Mouse (Mus musculus): ENCODE results near the gene Baz2b. TPM values are rescaled to one million over a fixed set of nuclear protein-coding genes. Genes with fewer than 3 reads are reported as not detected.

The Baz2b gene
- 47.0 and 52.8 TPM in 2 replicates for polyA plus RNA-seq (2015; fragmentation: Nextera tagmentation; extraction: Ambion mirVana)

GRCm38 (mm10) chr2:60209703-60210651 is at the start of gene Baz2b, which contains the start of gene March7:
Gene Baz2b, minus strand, starts transcription at chr2:60209839.
Gene March7, plus strand, starts transcription at chr2:60209887.
- Histone ChIP-seq H3K27ac (peak within 1 kb of the TSS; percentile 94), H3K9ac (peak within 1 kb of the TSS; percentile 89), H3K9me3 (no peaks in the 10 kb centered on the region), H3K36me3 (peaks cover 11% of the 10 kb centered on the region), H3K4me3 (peak within 1 kb of the TSS; percentile 84), H3K27me3 (no peaks in the 10 kb centered on the region), H3K4me1 (peaks cover 21% of the 10 kb centered on the region), H3K4me2 (peak within 1 kb of the TSS; percentile 51)
- WGBS = under 1% methylated on average over 80 of the region's 109 CpGs
- peak; percentile 85 for ATAC-seq (ENCODE audit: insufficient number of reproducible peaks, low FRiP score, low TSS enrichment, low read depth)

GRCm38 (mm10) chr2:60259186-60259585 is 49.5 kb upstream of the Baz2b start:
- no peak overlapping the region for H3K9ac ChIP-seq
- no peaks in the 10 kb centered on the region for H3K4me1 ChIP-seq
- no peaks in the 10 kb centered on the region for H3K27me3 ChIP-seq
- no peaks in the 10 kb centered on the region for H3K9me3 ChIP-seq
- no peak overlapping the region for H3K4me2 ChIP-seq
- no peak overlapping the region for H3K4me3 ChIP-seq
- H3K36me3 ChIP-seq = peaks cover 3% of the 10 kb centered on the region; the same call in 1 of the 2 replicates
- 94% methylated on average over 5 of the region's 5 CpGs for WGBS
- ATAC-seq (ENCODE audit: insufficient number of reproducible peaks, low FRiP score, low TSS enrichment, low read depth) = no peak
- no peak overlapping the region for H3K27ac ChIP-seq

- 79% methylated on average over 2 of the region's 2 CpGs for WGBS
- no peak overlapping the region for H3K4me3 ChIP-seq
- H3K4me2 ChIP-seq = no peak overlapping the region
- ATAC-seq (ENCODE audit: insufficient number of reproducible peaks, low FRiP score, low TSS enrichment, low read depth) = no peak
- no peak overlapping the region for H3K9ac ChIP-seq
- H3K27ac ChIP-seq = no peak overlapping the region
- H3K4me1 ChIP-seq = no peaks in the 10 kb centered on the region
- H3K27me3 ChIP-seq = no peaks in the 10 kb centered on the region
- H3K9me3 ChIP-seq = no peaks in the 10 kb centered on the region
- H3K36me3 ChIP-seq = peaks cover 10% of the 10 kb centered on the region; the same call in 1 of the 2 replicates
These were observed 47.1 kb upstream of the Baz2b start for GRCm38 (mm10) chr2:60256751-60257150.

- H3K36me3 ChIP-seq = peaks cover 28% of the 10 kb centered on the region
- no peak overlapping the region for H3K4me3 ChIP-seq
- H3K27me3 ChIP-seq = no peaks in the 10 kb centered on the region
- no peak for ATAC-seq (ENCODE audit: insufficient number of reproducible peaks, low FRiP score, low TSS enrichment, low read depth)
- H3K9ac ChIP-seq = no peak overlapping the region
- no peaks in the 10 kb centered on the region for H3K4me1 ChIP-seq
- H3K4me2 ChIP-seq = no peak overlapping the region
- H3K27ac ChIP-seq = no peak overlapping the region
- H3K9me3 ChIP-seq = no peaks in the 10 kb centered on the region
These were observed 43.9 kb upstream of the Baz2b start for GRCm38 (mm10) chr2:60253506-60253905.

GRCm38 (mm10) chr2:60252782-60253181 is 43.1 kb upstream of the Baz2b start:
- peaks cover 28% of the 10 kb centered on the region for H3K36me3 ChIP-seq
- no peaks in the 10 kb centered on the region for H3K27me3 ChIP-seq
- 90% methylated on average over 4 of the region's 4 CpGs for WGBS
- H3K27ac ChIP-seq = no peak overlapping the region
- no peak overlapping the region for H3K4me3 ChIP-seq
- H3K9me3 ChIP-seq = no peaks in the 10 kb centered on the region
- H3K4me1 ChIP-seq = no peaks in the 10 kb centered on the region
- H3K9ac ChIP-seq = no peak overlapping the region
- H3K4me2 ChIP-seq = no peak overlapping the region
- no peak for ATAC-seq (ENCODE audit: insufficient number of reproducible peaks, low FRiP score, low TSS enrichment, low read depth)

DNA sequence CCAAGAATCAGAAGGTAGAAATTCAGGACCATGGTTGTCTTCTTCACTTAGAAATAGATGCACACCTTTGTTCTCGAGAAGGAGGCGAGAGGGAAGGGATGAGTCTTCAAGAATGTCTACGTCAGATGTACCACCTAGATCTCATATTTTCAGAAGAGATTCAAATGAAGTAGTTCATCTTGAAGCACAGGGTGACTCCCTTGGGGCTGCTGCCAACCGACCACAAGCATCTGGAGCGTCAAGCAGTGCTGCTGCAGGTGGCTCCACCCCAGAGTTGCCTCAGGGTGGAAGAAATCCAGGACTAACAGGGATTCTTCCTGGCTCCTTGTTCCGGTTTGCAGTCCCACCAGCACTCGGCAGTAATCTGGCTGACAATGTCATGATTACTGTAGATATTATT is 24.9 kb upstream of the Baz2b start:
- Histone ChIP-seq H3K27ac (no peak overlapping the region), H3K9ac (no peak overlapping the region), H3K36me3 (peaks cover 52% of the 10 kb centered on the region), H3K9me3 (no peaks in the 10 kb centered on the region), H3K4me1 (no peaks in the 10 kb centered on the region), H3K27me3 (no peaks in the 10 kb centered on the region), H3K4me2 (no peak overlapping the region), H3K4me3 (no peak overlapping the region)
- 72% methylated on average over 7 of the region's 7 CpGs for WGBS
- ATAC-seq (ENCODE audit: insufficient number of reproducible peaks, low FRiP score, low TSS enrichment, low read depth) = no peak

- no peak for ATAC-seq (ENCODE audit: insufficient number of reproducible peaks, low FRiP score, low TSS enrichment, low read depth)
- peaks cover 47% of the 10 kb centered on the region for H3K36me3 ChIP-seq
These were observed 23.5 kb upstream of the Baz2b start for GRCm38 (mm10) chr2:60233147-60233546.

DNA sequence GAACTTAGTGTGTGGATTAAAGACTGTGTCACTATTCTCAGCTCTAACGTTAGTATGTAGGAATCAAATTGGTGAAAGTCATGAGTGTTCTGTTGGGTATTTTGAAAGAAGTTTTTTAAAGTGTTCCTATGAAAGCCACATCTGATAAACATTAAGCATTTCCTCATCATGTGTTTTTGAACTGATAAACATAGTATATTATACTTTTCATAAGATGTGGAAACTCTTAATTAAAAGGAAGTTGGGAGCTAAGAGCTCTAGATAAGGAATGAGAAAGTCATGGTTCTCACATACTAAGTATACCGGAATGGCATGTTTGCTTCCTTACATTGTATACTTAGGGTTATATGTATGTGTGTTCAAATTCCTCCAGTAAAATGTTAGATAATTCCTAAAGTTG is 20.7 kb upstream of the Baz2b start:
- Histone ChIP-seq H3K4me2 (no peak overlapping the region), H3K9me3 (no peaks in the 10 kb centered on the region), H3K4me1 (no peaks in the 10 kb centered on the region), H3K36me3 (peaks cover 32% of the 10 kb centered on the region), H3K27ac (no peak overlapping the region), H3K4me3 (no peak overlapping the region), H3K27me3 (no peaks in the 10 kb centered on the region), H3K9ac (no peak overlapping the region)
- ATAC-seq (ENCODE audit: insufficient number of reproducible peaks, low FRiP score, low TSS enrichment, low read depth) = no peak
- WGBS = 85% methylated on average over 2 of the region's 2 CpGs

More at GRCm38 (mm10) chr2:60233147-60233546, 23.5 kb upstream of the Baz2b start:
- Histone ChIP-seq H3K4me2 (no peak overlapping the region), H3K9ac (no peak overlapping the region), H3K27me3 (no peaks in the 10 kb centered on the region), H3K9me3 (no peaks in the 10 kb centered on the region), H3K27ac (no peak overlapping the region), H3K4me1 (no peaks in the 10 kb centered on the region), H3K4me3 (no peak overlapping the region)
- 52% methylated on average over 2 of the region's 2 CpGs for WGBS

GRCm38 (mm10) chr2:60228470-60228869 is 18.8 kb upstream of the Baz2b start:
- Histone ChIP-seq H3K4me3 (no peak overlapping the region), H3K4me2 (no peak overlapping the region), H3K27me3 (no peaks in the 10 kb centered on the region), H3K9me3 (no peaks in the 10 kb centered on the region), H3K36me3 (peaks cover 22% of the 10 kb centered on the region), H3K27ac (no peak overlapping the region), H3K9ac (no peak overlapping the region), H3K4me1 (no peaks in the 10 kb centered on the region)
- 80% methylated on average over 1 of the region's 1 CpGs for WGBS
- no peak for ATAC-seq (ENCODE audit: insufficient number of reproducible peaks, low FRiP score, low TSS enrichment, low read depth)

GRCm38 (mm10) chr2:60223489-60223888 is 13.8 kb upstream of the Baz2b start:
- Histone ChIP-seq H3K4me1 (no peaks in the 10 kb centered on the region), H3K9ac (no peak overlapping the region), H3K9me3 (no peaks in the 10 kb centered on the region), H3K4me2 (no peak overlapping the region), H3K4me3 (no peak overlapping the region), H3K27me3 (no peaks in the 10 kb centered on the region), H3K27ac (no peak overlapping the region), H3K36me3 (no peaks in the 10 kb centered on the region)
- 73% methylated on average over 1 of the region's 1 CpGs for WGBS
- no peak for ATAC-seq (ENCODE audit: insufficient number of reproducible peaks, low FRiP score, low TSS enrichment, low read depth)

DNA sequence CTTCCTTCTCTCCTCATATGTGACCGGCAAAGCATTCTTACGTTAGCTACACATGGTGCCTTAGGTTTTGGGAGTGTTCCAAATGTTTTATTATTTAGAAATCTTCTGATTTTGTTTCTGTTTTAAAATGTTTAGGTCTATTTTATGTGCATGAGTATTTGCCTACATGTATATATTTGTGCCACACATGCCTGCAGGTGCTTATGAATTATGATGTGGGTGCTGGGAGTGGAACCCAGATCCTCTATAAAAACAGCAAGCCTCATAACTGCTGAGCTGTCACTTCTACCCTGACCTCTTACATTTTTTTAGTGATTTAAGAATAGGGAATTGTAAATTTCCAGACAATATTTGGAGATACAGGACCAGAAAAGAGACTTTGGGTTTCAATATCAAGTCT is 12.3 kb upstream of the Baz2b start:
- ATAC-seq (ENCODE audit: insufficient number of reproducible peaks, low FRiP score, low TSS enrichment, low read depth) = no peak
- Histone ChIP-seq H3K27ac (no peak overlapping the region), H3K4me1 (peaks cover 5% of the 10 kb centered on the region), H3K9me3 (no peaks in the 10 kb centered on the region), H3K36me3 (no peaks in the 10 kb centered on the region), H3K4me2 (no peak overlapping the region), H3K9ac (no peak overlapping the region), H3K4me3 (no peak overlapping the region), H3K27me3 (no peaks in the 10 kb centered on the region)
- 51% methylated on average over 2 of the region's 2 CpGs for WGBS

GRCm38 (mm10) chr2:60221236-60221635 is 11.6 kb upstream of the Baz2b start:
- 69% methylated on average over 6 of the region's 6 CpGs for WGBS
- H3K9me3 ChIP-seq = no peaks in the 10 kb centered on the region
- H3K4me3 ChIP-seq = no peak overlapping the region
- no peaks in the 10 kb centered on the region for H3K36me3 ChIP-seq
- peaks cover 9% of the 10 kb centered on the region for H3K4me1 ChIP-seq
- H3K9ac ChIP-seq = no peak overlapping the region
- ATAC-seq (ENCODE audit: insufficient number of reproducible peaks, low FRiP score, low TSS enrichment, low read depth) = no peak
- H3K27ac ChIP-seq = no peak overlapping the region
- no peak overlapping the region for H3K4me2 ChIP-seq
- H3K27me3 ChIP-seq = no peaks in the 10 kb centered on the region

All from limb, embryonic 15.5 days (tissue).